Mouse (Mus musculus) ES-Bruce4 (cell line): ENCODE measurements around the gene Gm49383.

ENCODE experiments used
- CTCF ChIP-seq: IDR thresholded peaks from one replicate; pipeline ENCODE4 v1.8.1; 2011; ENCODE audit warnings: low read depth, low read length
- EP300 ChIP-seq: IDR thresholded peaks from 2 replicates; pipeline ENCODE4 v1.6.1; 2011; ENCODE audit warnings: low read depth, low read length; ENCODE audit not compliant: insufficient read depth
- POLR2A ChIP-seq: IDR thresholded peaks from one replicate; pipeline ENCODE4 v1.8.1; 2011; ENCODE audit warnings: low read length; ENCODE audit not compliant: insufficient read depth

- TF ChIP-seq CTCF = no peak
- TF ChIP-seq EP300 = no peak
- no peak for TF ChIP-seq POLR2A
Observed at GRCm38 (mm10) chr12:69158366-69158764, 38.5 kb downstream of the Gm49383 start.
